Mouse (Mus musculus) stomach, embryonic 15.5 days (tissue): ENCODE results near the gene Gm10142. TPM values are rescaled to one million over a fixed set of nuclear protein-coding genes. Genes with fewer than 3 reads are reported as not detected.
"Not testable (repeated sequence)": the region's sequence is repeated elsewhere in the genome, so short reads cannot be mapped to it uniquely, and the experiment has no call there.

Source experiments
- ATAC-seq: fragments of 200-750 bp; cut with Nextera tagmentation; 2 replicates; pipeline ENCODE4 v1.8.0; 2017; ENCODE audit warnings: low read depth, moderate number of reproducible peaks, moderate TSS enrichment; ENCODE audit not compliant: insufficient read depth, low FRiP score
- H3K27ac ChIP-seq: fragments of 300-500 bp; sonication (generic); 2 replicates; pipeline ENCODE4 v1.5.1; 2015; ENCODE audit warnings: mild to moderate bottlenecking, inconsistent platforms
- H3K27me3 ChIP-seq: fragments of 300-500 bp; sonication (generic); replicated peaks from 2 replicates; pipeline ENCODE4 v1.6.1; 2015; ENCODE audit warnings: inconsistent platforms
- H3K36me3 ChIP-seq: fragments of 300-500 bp; sonication (generic); 2 replicates; pipeline ENCODE4 v1.6.1; 2015; ENCODE audit warnings: inconsistent platforms
- H3K4me1 ChIP-seq: fragments of 300-500 bp; sonication (generic); 2 replicates; pipeline ENCODE4 v1.6.1; 2015; ENCODE audit warnings: inconsistent platforms
- H3K4me2 ChIP-seq: fragments of 300-500 bp; sonication (generic); 2 replicates; pipeline ENCODE4 v1.6.1; 2015; ENCODE audit warnings: mild to moderate bottlenecking, inconsistent platforms
- H3K4me3 ChIP-seq: fragments of 300-500 bp; sonication (generic); replicated peaks from 2 replicates; pipeline ENCODE4 v1.5.1; 2015; ENCODE audit warnings: inconsistent platforms
- H3K9ac ChIP-seq: fragments of 300-500 bp; sonication (generic); 2 replicates; pipeline ENCODE4 v1.6.1; 2015; ENCODE audit warnings: inconsistent platforms
- H3K9me3 ChIP-seq: fragments of 300-500 bp; sonication (generic); 2 replicates; pipeline ENCODE4 v1.6.1; 2016; ENCODE audit warnings: inconsistent platforms
- WGBS: fragments of 180-500 bp; shearing (Covaris S2); methylation state at CpG from one replicate; pipeline ENCODE4 v1.1.7; 2015; 5-methylcytosine and 5-hydroxymethylcytosine counted together
- polyA plus RNA-seq: library from polyadenylated mRNA; unstranded; fragments of >200 nt; fragmentation: Nextera tagmentation; extraction: Ambion mirVana; gene quantifications from 2 replicates; pipeline ENCODE4 v1.2.1, GENCODE M21; 2015

Gm10142 gene
- polyA plus RNA-seq = not detected in 2 replicates

- Histone ChIP-seq H3K9ac (no peak within 1 kb of the TSS), H3K4me2 (no peak within 1 kb of the TSS), H3K4me3 (no peak within 1 kb of the TSS), H3K27me3 (no peaks in the 10 kb centered on the region), H3K4me1 (no peaks in the 10 kb centered on the region), H3K36me3 (no peaks in the 10 kb centered on the region), H3K27ac (no peak within 1 kb of the TSS), H3K9me3 (no peaks in the 10 kb centered on the region)
- ATAC-seq = no peak
- WGBS = 88% methylated on average over 1 of the region's 1 CpGs
These were observed at the start of gene Gm10142 for GRCm38 (mm10) chr10:77715507-77715906. TSS of gene Gm10142 (plus strand) at chr10:77715807.

- no peak for ATAC-seq
- no peaks in the 10 kb centered on the region for H3K9me3 ChIP-seq
- H3K4me1 ChIP-seq = no peaks in the 10 kb centered on the region
- 62% methylated on average over 8 of the region's 8 CpGs for WGBS
- H3K36me3 ChIP-seq = no peaks in the 10 kb centered on the region
- no peak overlapping the region for H3K4me2 ChIP-seq
- H3K9ac ChIP-seq = no peak overlapping the region
- no peak overlapping the region for H3K27ac ChIP-seq
- no peaks in the 10 kb centered on the region for H3K27me3 ChIP-seq
- no peak overlapping the region for H3K4me3 ChIP-seq
These were observed 49.3 kb upstream of the Gm10142 start for GRCm38 (mm10) chr10:77666342-77666741.

- ATAC-seq = no peak
- H3K4me1 ChIP-seq = no peaks in the 10 kb centered on the region
- H3K9ac ChIP-seq = no peak overlapping the region
- no peaks in the 10 kb centered on the region for H3K9me3 ChIP-seq
- no peak overlapping the region for H3K4me2 ChIP-seq
- H3K27me3 ChIP-seq = no peaks in the 10 kb centered on the region
- WGBS = 77% methylated on average over 4 of the region's 4 CpGs
- H3K4me3 ChIP-seq = no peak overlapping the region
- H3K27ac ChIP-seq = no peak overlapping the region
- H3K36me3 ChIP-seq = no peaks in the 10 kb centered on the region
These were observed 48.2 kb upstream of the Gm10142 start for GRCm38 (mm10) chr10:77667402-77667801.

GRCm38 (mm10) chr10:77670710-77671109 is 44.9 kb upstream of the Gm10142 start:
- Histone ChIP-seq H3K4me2 (no peak overlapping the region), H3K27me3 (no peaks in the 10 kb centered on the region)
- 79% methylated on average over 4 of the region's 4 CpGs for WGBS

GRCm38 (mm10) chr10:77671519-77671918 is 44.1 kb upstream of the Gm10142 start:
- Histone ChIP-seq H3K4me2 (no peak overlapping the region), H3K4me3 (no peak overlapping the region), H3K9ac (no peak overlapping the region), H3K4me1 (no peaks in the 10 kb centered on the region), H3K27me3 (peaks cover 2% of the 10 kb centered on the region; the same call in 1 of the 2 replicates), H3K9me3 (no peaks in the 10 kb centered on the region), H3K36me3 (no peaks in the 10 kb centered on the region), H3K27ac (no peak overlapping the region)
- WGBS = 33% methylated on average over 4 of the region's 4 CpGs
- ATAC-seq = no peak

More at GRCm38 (mm10) chr10:77670710-77671109, 44.9 kb upstream of the Gm10142 start:
- H3K4me3 ChIP-seq = no peak overlapping the region
- H3K4me1 ChIP-seq = no peaks in the 10 kb centered on the region
- no peak overlapping the region for H3K27ac ChIP-seq
- H3K36me3 ChIP-seq = no peaks in the 10 kb centered on the region
- no peak for ATAC-seq
- no peaks in the 10 kb centered on the region for H3K9me3 ChIP-seq
- H3K9ac ChIP-seq = no peak overlapping the region

GRCm38 (mm10) chr10:77673765-77674164 is 41.8 kb upstream of the Gm10142 start:
- no peak overlapping the region for H3K9ac ChIP-seq
- 56% methylated on average over 13 of the region's 13 CpGs for WGBS
- no peaks in the 10 kb centered on the region for H3K9me3 ChIP-seq
- H3K4me2 ChIP-seq = no peak overlapping the region
- peaks cover 10% of the 10 kb centered on the region for H3K4me1 ChIP-seq
- no peak overlapping the region for H3K4me3 ChIP-seq
- peaks cover 22% of the 10 kb centered on the region for H3K27me3 ChIP-seq
- no peak for ATAC-seq
- no peaks in the 10 kb centered on the region for H3K36me3 ChIP-seq
- no peak overlapping the region for H3K27ac ChIP-seq

GRCm38 (mm10) chr10:77677562-77677961 is 38.0 kb upstream of the Gm10142 start:
- Histone ChIP-seq H3K4me2 (peak overlapping the region; percentile 58), H3K9me3 (no peaks in the 10 kb centered on the region), H3K4me3 (peak overlapping the region; percentile 32), H3K27ac (no peak overlapping the region), H3K36me3 (no peaks in the 10 kb centered on the region), H3K27me3 (peaks cover 26% of the 10 kb centered on the region), H3K4me1 (peaks cover 10% of the 10 kb centered on the region), H3K9ac (no peak overlapping the region)
- ATAC-seq = no peak
- under 1% methylated on average over 35 of the region's 35 CpGs for WGBS

GRCm38 (mm10) chr10:77682994-77683393 is 32.6 kb upstream of the Gm10142 start:
- H3K27me3 ChIP-seq = peaks cover 22% of the 10 kb centered on the region
- WGBS = 77% methylated on average over 7 of the region's 7 CpGs
- no peaks in the 10 kb centered on the region for H3K36me3 ChIP-seq
- no peak overlapping the region for H3K4me2 ChIP-seq
- peaks cover 6% of the 10 kb centered on the region for H3K4me1 ChIP-seq
- H3K9ac ChIP-seq = no peak overlapping the region
- H3K27ac ChIP-seq = no peak overlapping the region
- no peak for ATAC-seq
- no peak overlapping the region for H3K4me3 ChIP-seq
- no peaks in the 10 kb centered on the region for H3K9me3 ChIP-seq

- Histone ChIP-seq H3K9me3 (no peaks in the 10 kb centered on the region), H3K36me3 (no peaks in the 10 kb centered on the region), H3K27ac (no peak overlapping the region), H3K9ac (no peak overlapping the region), H3K4me2 (no peak overlapping the region), H3K4me1 (0 out of 2 replicates have a peak, but pooled peaks cover 3% of the 10 kb centered on the region), H3K4me3 (no peak overlapping the region), H3K27me3 (peaks cover 13% of the 10 kb centered on the region)
- WGBS = 35% methylated on average over 8 of the region's 8 CpGs
- ATAC-seq = no peak
These were observed 31.4 kb upstream of the Gm10142 start for GRCm38 (mm10) chr10:77684181-77684580.

- peak; percentile 69 for ATAC-seq
- Histone ChIP-seq H3K4me1 (0 out of 2 replicates have a peak, but pooled peaks cover 3% of the 10 kb centered on the region), H3K9ac (no peak within 1 kb of the TSS), H3K9me3 (no peaks in the 10 kb centered on the region), H3K27ac (peak within 1 kb of the TSS; percentile 64), H3K36me3 (no peaks in the 10 kb centered on the region), H3K4me2 (peak within 1 kb of the TSS; percentile 33), H3K27me3 (peaks cover 13% of the 10 kb centered on the region), H3K4me3 (no peak within 1 kb of the TSS)
- 7% methylated on average over 22 of the region's 22 CpGs for WGBS
These were observed 29.5 kb upstream of the Gm10142 start, which contains the start of gene Tspear for GRCm38 (mm10) chr10:77685895-77686664. TSS of gene Tspear (plus strand) at chr10:77686569.

- no peaks in the 10 kb centered on the region for H3K9me3 ChIP-seq
- 15% methylated on average over 10 of the region's 10 CpGs for WGBS
- no peak overlapping the region for H3K4me3 ChIP-seq
- peaks cover 13% of the 10 kb centered on the region for H3K27me3 ChIP-seq
- H3K4me1 ChIP-seq = 0 out of 2 replicates have a peak, but pooled peaks cover 3% of the 10 kb centered on the region
- peak overlapping the region; percentile 64; the same call in 1 of the 2 replicates for H3K27ac ChIP-seq
- H3K9ac ChIP-seq = no peak overlapping the region
- ATAC-seq = no peak
- H3K36me3 ChIP-seq = no peaks in the 10 kb centered on the region
- H3K4me2 ChIP-seq = peak overlapping the region; percentile 33; the same call in 1 of the 2 replicates
These were observed 28.6 kb upstream of the Gm10142 start for GRCm38 (mm10) chr10:77687021-77687420.

GRCm38 (mm10) chr10:77690356-77690807 is 25.2 kb upstream of the Gm10142 start, which contains the start of gene Gm19402:
TSS of gene Gm19402 (minus strand) at chr10:77690757.
- not testable (repeated sequence) for H3K27ac ChIP-seq, H3K4me1 ChIP-seq, H3K36me3 ChIP-seq, H3K9me3 ChIP-seq, H3K9ac ChIP-seq, H3K4me3 ChIP-seq, H3K4me2 ChIP-seq, ATAC-seq
- peaks cover 13% of the 10 kb centered on the region for H3K27me3 ChIP-seq
- WGBS = 74% methylated on average over 3 of the region's 3 CpGs
